Mouse (Mus musculus): Measurements from ENCODE around the gene BC048562.
A peak's percentile ranks its signal among the peaks of the same experiment; 100 is the strongest.

Gene BC048562

GRCm38 (mm10) chr9:108481520-108482210 is 45.4 kb downstream of the BC048562 start:
- no peak for DNase-seq

DNA sequence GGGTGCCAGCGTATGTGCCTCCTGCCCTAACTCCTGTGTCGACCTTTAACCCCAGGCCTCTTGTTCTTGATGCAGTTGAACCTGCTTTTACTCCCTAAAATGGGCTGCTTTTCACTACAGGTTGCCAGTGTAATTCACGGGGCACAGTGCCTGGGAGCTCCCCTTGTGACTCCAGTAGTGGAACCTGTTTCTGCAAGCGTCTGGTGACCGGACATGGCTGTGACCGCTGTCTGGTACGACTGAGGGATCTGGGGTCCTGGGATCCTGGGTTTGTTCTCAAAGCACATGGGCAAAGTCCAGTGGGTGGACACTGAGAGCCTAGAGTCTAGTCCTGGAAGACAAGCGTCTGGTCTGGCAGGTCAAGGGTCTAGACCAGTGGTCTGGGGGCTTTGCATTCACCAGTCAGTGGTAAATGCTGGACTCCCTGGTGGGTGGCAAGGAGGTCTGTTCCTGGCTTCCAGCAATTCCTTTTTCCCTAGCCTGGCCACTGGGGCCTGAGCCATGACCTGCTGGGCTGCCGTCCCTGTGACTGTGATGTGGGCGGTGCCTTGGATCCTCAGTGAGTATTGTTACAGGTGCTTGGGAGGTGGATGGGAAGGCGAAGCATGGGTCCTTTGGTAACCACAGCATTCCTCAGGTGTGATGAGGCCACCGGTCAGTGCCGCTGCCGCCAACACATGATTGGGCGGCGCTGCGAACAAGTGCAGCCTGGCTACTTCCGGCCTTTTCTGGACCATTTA is 46.9 kb downstream of the BC048562 start:
- DNase-seq = no peak

DNA sequence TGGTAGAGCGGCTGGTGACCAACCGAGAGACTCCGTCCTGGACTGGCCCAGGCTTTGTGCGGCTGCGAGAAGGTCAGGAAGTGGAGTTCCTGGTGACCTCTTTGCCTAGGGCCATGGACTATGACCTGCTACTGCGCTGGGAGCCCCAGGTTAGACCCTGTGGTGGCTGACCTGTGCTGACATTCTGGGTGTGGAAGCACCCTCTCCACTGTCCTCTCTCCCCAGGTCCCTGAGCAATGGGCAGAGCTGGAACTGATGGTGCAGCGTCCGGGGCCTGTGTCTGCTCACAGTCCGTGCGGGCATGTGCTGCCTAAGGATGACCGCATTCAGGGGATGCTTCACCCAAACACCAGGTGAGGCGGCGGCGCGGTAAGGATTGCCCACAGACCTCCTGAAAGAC is 47.7 kb downstream of the BC048562 start:
- no peak for DNase-seq

GRCm38 (mm10) chr9:108485301-108485875 is 49.1 kb downstream of the BC048562 start:
- DNase-seq = no peak

DNA sequence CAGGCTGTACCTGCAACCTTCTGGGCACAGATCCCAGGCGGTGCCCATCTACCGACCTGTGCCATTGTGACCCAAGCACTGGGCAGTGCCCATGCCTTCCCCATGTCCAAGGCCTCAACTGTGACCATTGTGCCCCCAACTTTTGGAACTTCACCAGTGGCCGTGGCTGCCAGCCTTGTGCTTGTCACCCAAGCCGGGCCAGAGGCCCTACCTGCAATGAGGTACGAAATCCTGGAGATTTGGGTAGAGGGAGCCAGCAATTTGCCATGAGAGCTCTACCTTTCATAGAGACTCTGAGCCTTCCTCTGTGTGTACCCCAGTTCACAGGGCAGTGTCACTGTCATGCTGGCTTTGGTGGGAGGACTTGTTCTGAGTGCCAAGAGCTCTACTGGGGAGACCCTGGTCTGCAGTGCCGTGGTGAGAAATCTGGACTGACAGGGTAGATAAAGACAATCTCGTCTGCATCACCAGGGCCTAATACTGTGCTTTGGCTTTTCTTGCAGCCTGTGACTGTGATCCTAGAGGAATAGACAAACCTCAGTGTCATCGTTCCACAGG is 50.8 kb downstream of the BC048562 start:
- DNase-seq = no peak

GRCm38 (mm10) chr9:108488403-108488802 is 52.1 kb downstream of the BC048562 start:
- no peak for DNase-seq

DNA sequence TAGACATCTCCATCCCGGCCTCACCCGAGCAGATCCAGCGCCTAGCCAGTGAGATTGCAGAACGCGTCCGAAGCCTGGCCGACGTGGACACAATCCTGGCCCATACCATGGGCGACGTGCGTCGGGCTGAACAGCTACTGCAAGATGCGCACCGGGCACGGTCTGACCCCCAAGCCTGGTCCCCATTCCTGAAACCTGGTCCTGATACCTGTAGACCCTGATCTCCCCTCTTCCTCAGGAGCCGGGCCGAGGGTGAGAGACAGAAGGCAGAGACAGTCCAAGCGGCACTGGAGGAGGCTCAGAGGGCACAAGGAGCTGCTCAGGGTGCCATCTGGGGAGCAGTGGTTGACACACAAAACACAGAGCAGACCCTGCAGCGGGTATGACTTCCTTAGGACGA is 52.9 kb downstream of the BC048562 start:
- DNase-seq = no peak

GRCm38 (mm10) chr9:108489702-108490558 is 53.6 kb downstream of the BC048562 start:
- DNase-seq = no peak

- DNase-seq = peak; percentile 94 to 98
These were observed 54.4 kb downstream of the BC048562 start, which contains the start of gene Usp19 for GRCm38 (mm10) chr9:108490559-108491285. Usp19 (plus strand) TSS chr9:108490602.

GRCm38 (mm10) chr9:108491286-108491580 is 55.0 kb downstream of the BC048562 start:
- no peak for DNase-seq

DNA sequence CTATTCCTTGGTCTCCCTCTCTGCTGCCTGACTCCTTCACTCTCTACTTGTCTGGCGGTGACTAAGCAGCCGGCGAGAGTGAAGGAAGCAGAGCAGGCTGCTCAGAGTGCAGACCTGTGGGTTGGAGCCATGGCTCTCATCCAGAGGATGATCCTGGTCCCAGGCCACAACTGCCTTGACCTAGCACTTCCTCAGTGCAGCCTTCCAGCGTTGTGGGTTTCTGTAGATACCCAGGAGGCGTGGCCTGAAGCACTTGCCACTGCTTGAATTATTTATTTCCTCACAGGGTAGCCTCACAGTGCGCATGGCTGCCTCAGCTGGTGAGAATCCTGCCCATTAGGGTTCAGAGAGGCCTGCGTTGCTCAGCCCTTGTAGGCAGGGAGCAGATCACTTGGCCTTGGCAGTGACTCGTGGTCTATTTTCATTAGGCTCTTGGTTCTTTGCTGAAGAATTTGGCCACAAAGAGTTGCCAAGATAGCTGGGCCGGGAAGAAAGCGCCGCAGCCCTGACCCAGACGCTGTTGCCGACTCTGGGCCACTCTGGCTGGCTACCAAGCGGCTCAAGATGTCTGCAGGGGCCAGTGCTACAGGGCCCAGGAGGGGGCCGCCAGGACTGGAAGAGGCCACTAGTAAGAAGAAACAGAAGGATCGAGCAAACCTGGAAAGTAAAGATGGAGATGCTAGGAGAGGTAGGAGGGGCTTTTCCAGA is 55.9 kb downstream of the BC048562 start:
- DNase-seq = no peak

DNA sequence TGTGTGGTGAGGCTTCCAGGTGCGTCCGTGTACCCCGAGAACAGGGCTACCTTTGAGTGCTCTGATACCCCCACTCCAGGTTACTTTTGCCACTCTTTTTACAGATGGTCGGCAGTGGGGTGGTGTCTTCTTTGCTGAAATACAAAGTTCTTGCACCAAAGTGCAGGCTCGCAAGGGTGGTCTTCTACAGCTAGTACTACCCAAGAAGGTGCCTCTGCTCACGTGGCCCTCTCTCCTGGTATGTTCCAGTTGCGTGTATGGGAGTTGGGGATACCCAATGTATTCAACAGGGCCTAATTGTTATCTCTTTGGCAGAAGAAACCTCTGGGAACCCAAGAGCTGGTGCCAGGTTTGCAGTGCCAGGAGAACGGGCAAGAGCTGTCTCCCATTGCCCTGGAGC is 57.0 kb downstream of the BC048562 start:
- no peak for DNase-seq

- DNase-seq = no peak
These were observed 58.0 kb downstream of the BC048562 start for GRCm38 (mm10) chr9:108494146-108494825.

- no peak for DNase-seq
These were observed 58.6 kb downstream of the BC048562 start for GRCm38 (mm10) chr9:108494905-108495304.

All from cerebellum, adult 18-20 months (tissue).